Mouse (Mus musculus): ENCODE measurements at regions not wholly inside any gene's neighbourhood (a gene's known extent, or its start where the extent isn't known, plus 50 kb on each side); places are given as distances from the start of the nearest gene placed in this dataset.

GRCm38 (mm10) chrX:61119499-61119898, 65.9 kb downstream of the Cdr1 start:
- peak; percentile 5 for DNase-seq (ENCODE audit: low spot score)

- DNase-seq (ENCODE audit: low spot score), result no peak
Measured at GRCm38 (mm10) chrX:61117368-61117767, 68.0 kb downstream of the Cdr1 start.

GRCm38 (mm10) chrX:61116010-61116447, 69.3 kb downstream of the Cdr1 start:
- no peak for DNase-seq (ENCODE audit: low spot score)
